Mouse (Mus musculus) erythroid progenitor cell, adult 5-6 weeks (primary cell): ENCODE data around the gene Washc2. TPM values are rescaled to one million over a fixed set of nuclear protein-coding genes. Genes with fewer than 3 reads are reported as not detected.
A peak's percentile ranks its signal among the peaks of the same experiment; 100 is the strongest.
"Not testable (repeated sequence)": the region's sequence is repeated elsewhere in the genome, so short reads cannot be mapped to it uniquely, and the experiment has no call there.

ENCODE experiments used
- ATAC-seq: replicated peaks from 2 replicates; pipeline ENCODE4 v1.8.0; 2016; ENCODE audit warnings: moderate number of reproducible peaks, mild to moderate bottlenecking, moderate TSS enrichment, inconsistent platforms; ENCODE audit not compliant: poor library complexity, low FRiP score, severe bottlenecking
- total RNA-seq, 2 experiments: library from RNA; stranded (forward) in 1 of 2; stranded (reverse) in 1 of 2; fragments of 150-400 nt in 1 of 2; fragments of 186-747, 209-891 nt in 1 of 2; gene quantifications; 2 replicates each; pipeline versions ENCODE4 v1.2.3 to v1.2.4; 2015 to 2017; ENCODE audit warnings: low replicate concordance in 2 of 2

Washc2 gene
- total RNA-seq (2015; ENCODE audit: low replicate concordance) (12.3 and 18.4 TPM in 2 replicates), total RNA-seq (2017; ENCODE audit: low replicate concordance) (16.5 and 19.1 TPM in 2 replicates)

- peak; percentile 96 for ATAC-seq
Measured at GRCm38 (mm10) chr6:116207729-116208534, at the start of gene Washc2. Washc2 (plus strand) TSS chr6:116208038.

- ATAC-seq = no peak
Measured at GRCm38 (mm10) chr6:116166383-116166782, 41.5 kb upstream of the Washc2 start.

GRCm38 (mm10) chr6:116173511-116174099 is 34.2 kb upstream of the Washc2 start:
- ATAC-seq = peak; percentile 76

GRCm38 (mm10) chr6:116178376-116178775 is 29.5 kb upstream of the Washc2 start:
- no peak for ATAC-seq

GRCm38 (mm10) chr6:116180731-116181130 is 27.1 kb upstream of the Washc2 start:
- ATAC-seq = no peak

GRCm38 (mm10) chr6:116183509-116183908 is 24.3 kb upstream of the Washc2 start:
- ATAC-seq = no peak

- ATAC-seq = no peak
Measured at GRCm38 (mm10) chr6:116186485-116186884, 21.4 kb upstream of the Washc2 start.

GRCm38 (mm10) chr6:116189417-116189816 is 18.4 kb upstream of the Washc2 start:
- no peak for ATAC-seq

- ATAC-seq = peak; percentile 64
Measured at GRCm38 (mm10) chr6:116192809-116193311, 15.0 kb upstream of the Washc2 start.

- ATAC-seq = peak; percentile 92
Measured at GRCm38 (mm10) chr6:116193394-116194393, 14.1 kb upstream of the Washc2 start, which contains the start of gene Tmcc1. Tmcc1 (minus strand) TSS chr6:116193486.

- no peak for ATAC-seq
Measured at GRCm38 (mm10) chr6:116195811-116196210, 12.0 kb upstream of the Washc2 start.

- ATAC-seq = peak; percentile 47
Measured at GRCm38 (mm10) chr6:116198173-116198572, 9.7 kb upstream of the Washc2 start.

GRCm38 (mm10) chr6:116199682-116200081 is 8.2 kb upstream of the Washc2 start:
- ATAC-seq = no peak

- ATAC-seq = no peak
Measured at GRCm38 (mm10) chr6:116227767-116228166, 19.9 kb downstream of the Washc2 start.

- ATAC-seq = peak; percentile 96
Measured at GRCm38 (mm10) chr6:116228785-116229525, 21.1 kb downstream of the Washc2 start.

- not testable (repeated sequence) for ATAC-seq
Measured at GRCm38 (mm10) chr6:116234821-116235220, 27.0 kb downstream of the Washc2 start.

- ATAC-seq = no peak
Measured at GRCm38 (mm10) chr6:116235336-116235735, 27.5 kb downstream of the Washc2 start.

GRCm38 (mm10) chr6:116238083-116238482 is 30.2 kb downstream of the Washc2 start:
- no peak for ATAC-seq

GRCm38 (mm10) chr6:116240371-116240770 is 32.5 kb downstream of the Washc2 start:
- ATAC-seq = no peak
